Mouse (Mus musculus) thymus, adult 18-20 months (tissue): ENCODE results near the gene Plk4.
"Not testable (repeated sequence)": the region's sequence is repeated elsewhere in the genome, so short reads cannot be mapped to it uniquely, and the experiment has no call there.

Source experiments
- DNase-seq, 2 experiments: peaks; one replicate each; pipeline ENCODE4 v3.0.0; 2022; ENCODE audit warnings: mixed read lengths in 2 of 2

Plk4 gene

DNA sequence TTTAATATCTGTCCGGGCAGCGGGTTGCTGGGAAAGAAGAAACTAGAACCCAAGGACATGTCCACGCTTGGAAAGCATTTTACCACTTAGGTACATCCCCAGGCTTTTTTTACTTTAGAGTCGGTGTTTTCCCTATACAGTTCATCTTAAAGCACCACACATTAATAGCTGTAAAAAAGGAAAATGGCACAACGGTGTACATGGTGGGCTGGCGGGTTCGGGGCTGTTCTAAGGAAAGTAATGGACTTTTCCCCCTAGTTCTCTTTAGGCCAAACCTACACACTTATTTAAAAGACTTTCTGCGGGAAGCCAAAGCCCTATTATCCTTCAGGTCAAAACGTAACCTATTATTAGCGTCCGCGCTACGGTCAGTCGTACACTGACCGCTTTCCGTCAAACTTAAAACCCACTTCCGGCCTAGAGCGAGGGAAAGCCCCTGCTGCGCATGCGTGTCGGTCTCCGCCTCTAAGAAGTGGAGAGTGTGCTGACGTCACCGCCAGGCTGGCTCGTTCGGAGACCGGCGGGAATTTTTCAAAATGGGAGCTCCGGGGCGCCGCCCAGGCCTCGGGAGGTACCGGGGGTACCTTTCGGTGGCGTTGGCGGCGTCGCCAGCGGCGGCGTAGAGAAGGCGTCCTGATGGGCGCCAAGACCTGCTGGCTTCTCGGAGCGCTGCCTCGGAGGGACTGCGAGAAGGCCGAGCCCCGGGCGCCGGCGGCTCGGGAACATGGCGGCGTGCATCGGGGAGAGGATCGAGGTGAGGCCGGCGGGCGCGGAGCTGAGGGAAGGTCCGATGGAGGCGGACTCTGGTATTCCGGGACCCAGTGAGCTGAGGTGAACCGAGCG lies at the start of gene Plk4:
Plk4 (plus strand) TSS at position 490 of the 843 bp plus-strand sequence.
- DNase-seq = peak; percentile 87 to 92

DNA sequence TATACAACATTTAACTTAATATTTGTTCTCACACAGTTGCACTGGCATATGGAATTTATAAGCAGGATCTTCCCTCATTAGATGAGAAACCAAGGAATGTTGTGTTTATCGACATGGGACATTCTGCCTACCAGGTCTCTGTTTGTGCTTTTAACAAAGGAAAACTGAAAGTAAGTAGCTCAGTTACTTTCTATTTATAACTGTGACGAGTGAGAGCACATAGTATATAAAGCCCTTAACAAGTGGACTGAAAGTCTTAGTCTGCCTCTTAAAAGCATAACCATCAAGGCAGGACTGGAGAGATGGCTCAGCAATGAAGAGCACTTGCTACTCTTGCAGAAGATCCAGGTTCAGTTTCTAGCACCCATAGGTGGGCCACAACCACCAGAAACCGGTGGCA lies 39.1 kb upstream of the Plk4 start:
- DNase-seq = no peak

DNA sequence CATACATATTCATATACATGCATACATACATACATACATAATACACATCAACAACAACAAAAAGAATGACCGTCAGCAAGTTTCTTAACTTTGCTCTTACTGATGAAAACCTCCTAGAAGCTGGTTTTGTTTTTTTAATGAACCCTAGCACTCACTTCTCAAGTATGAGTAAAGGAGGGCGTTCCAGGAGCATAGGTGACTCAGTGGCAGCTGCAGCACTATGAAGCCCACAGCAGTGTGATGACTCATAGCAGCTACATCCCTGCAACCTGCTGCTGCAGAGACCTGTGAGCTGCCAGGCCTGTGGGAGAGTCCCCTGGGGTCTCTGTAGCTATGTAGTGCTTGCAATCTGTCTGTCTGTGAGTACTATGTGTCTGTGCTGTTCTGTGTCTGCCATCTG lies 38.5 kb upstream of the Plk4 start:
- DNase-seq = no peak

DNA sequence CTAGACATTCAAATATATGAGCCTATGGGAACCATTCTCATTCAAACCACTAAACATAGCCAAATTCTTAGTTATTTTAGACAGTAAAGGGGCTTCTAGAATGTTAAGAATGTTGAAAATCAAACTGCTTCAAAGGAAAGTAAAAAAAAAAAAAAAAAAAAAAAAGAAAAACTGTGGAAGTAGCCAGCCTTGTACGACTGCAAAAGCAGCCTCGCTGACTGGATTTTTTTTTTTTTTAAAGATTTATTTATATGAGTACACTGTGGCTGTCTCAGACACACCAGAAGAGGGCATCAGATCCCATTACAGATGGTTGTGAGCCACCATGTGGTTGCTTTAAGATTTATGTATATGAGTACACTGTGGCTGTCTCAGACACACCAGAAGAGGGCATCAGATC lies 6.0 kb upstream of the Plk4 start:
- no peak for DNase-seq

DNA sequence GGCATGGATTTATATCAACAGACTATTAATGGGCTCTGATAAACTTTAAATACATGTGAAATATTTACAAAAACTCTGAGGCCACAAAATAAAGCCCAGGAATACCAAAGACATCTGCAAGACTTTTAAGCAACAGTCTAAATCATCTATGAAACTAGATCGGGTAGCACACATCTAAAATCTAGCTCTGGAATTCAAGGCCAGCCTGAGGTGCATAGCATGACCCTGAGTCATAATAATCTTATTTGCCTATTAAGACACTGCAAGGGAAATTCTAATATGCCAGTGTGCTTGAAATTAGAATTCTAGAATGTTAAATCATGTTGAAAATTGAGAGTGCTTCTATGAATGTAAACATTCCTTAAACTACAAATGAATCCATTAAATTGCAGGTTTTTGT lies 1.8 kb upstream of the Plk4 start:
- DNase-seq = no peak

DNA sequence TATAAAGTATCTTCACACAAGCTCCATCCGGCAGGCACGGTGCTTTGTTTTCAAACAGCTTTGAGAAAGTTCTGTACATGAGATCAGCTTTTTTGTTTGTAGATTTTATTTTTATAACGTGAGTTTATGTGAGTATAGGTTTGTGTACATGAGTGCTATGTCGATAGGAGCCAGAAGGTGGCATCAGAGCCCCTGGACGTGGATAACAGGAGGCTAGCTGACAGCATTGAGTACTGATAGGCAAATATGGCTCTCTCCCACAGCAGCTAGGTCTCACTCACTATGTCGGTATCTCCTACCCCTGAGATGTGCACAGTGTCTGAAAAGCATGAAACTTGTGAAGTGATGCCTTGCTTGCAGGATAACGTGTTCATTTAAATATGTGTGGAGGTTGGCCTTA lies 1.3 kb upstream of the Plk4 start:
- DNase-seq = peak; percentile 13 to 29

DNA sequence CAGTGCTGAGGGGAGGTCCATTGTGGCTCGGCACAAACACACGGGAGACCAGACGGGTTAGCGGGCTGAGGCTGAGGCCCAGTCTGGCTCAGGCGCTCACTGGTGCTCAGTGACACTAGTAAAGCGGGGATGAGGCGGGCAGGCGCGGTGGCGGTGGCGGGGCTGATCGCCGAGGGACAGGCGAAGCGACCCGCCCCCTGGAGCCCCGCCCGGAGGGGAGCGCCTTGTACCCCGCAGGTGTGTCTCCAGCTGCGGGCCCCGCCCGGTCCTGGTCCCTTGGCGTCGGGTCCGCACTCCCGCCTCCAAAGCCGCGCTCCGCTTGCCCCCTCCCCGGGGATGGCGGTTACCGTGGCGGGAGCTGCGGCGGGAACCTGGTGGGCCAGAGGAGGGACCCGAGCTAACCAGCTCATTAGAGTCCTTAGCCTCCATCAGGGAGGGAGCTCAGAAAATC lies 579 bp downstream of the Plk4 start:
- DNase-seq = peak; percentile 47 to 55

DNA sequence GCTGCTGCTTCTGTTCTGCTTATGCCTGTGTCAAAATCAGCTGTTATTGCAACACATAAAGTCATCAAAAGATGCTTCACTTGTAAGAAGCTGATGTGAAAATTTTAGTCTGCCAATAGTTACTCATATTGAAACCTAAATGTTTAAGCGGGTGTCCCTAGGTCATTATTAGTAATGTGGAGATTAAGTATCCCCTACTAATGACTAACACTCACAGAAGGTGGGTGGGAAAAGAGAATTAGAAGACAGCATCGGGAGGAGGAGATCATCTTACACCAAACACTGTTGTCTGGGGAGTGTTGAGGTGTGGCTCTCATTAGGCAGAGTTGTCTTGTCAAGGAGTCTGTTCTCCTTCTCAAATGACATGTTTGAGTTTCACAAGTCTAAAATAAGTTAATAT lies 7.1 kb downstream of the Plk4 start:
- no peak for DNase-seq

DNA sequence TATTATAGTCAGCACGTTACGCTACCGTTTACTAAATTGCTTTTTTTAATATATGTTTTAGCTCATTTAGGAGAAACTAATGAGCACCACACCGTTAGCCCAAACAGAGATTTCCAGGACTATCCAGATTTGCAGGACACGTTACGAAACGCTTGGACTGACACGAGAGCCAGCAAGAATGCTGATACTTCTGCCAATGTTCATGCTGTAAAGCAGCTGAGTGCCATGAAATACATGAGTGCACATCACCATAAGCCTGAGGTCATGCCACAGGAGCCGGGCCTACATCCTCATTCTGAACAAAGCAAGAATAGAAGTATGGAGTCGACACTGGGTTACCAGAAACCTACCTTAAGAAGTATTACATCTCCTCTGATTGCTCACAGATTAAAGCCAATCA lies 8.9 kb downstream of the Plk4 start:
- DNase-seq = no peak

GRCm38 (mm10) chr3:40809894-40810293 lies 10.1 kb downstream of the Plk4 start:
- no peak for DNase-seq

DNA sequence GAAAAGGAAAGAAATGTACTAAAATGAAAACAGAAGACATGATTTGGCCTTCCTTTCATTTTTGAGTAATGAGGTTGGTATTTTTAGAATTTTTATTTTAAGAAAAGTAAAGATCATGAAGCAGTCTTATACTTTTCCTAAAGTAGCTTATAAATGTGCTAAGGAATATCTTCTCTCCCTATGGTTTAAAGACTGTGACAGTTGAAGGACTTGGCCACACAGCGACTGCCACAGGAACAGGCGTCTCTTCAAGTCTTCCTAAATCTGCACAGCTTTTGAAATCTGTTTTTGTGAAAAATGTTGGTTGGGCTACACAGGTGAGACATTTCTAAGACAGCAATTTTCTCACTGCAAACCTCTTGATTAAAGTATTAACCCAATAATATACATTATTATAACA lies 13.5 kb downstream of the Plk4 start:
- DNase-seq = no peak

DNA sequence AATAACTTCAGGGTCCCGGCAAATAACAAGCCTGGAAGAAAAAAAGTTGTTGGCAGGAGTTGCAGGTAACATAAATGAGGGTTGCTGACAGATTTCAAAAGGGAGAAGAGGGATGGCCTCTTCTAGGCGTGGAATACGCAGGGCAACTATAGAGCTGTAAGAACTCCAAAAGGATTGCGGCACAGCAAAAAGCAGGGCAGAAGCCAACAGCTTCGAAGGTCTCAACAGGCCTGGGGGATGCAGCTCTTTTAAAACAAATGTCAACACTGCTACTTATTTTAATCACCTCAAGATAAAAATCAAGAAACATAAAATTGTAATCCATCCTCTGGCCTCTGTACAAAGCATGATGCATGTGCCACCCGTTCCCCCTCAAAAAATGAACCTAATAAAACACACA lies 45.7 kb downstream of the Plk4 start:
- not testable (repeated sequence) for DNase-seq

DNA sequence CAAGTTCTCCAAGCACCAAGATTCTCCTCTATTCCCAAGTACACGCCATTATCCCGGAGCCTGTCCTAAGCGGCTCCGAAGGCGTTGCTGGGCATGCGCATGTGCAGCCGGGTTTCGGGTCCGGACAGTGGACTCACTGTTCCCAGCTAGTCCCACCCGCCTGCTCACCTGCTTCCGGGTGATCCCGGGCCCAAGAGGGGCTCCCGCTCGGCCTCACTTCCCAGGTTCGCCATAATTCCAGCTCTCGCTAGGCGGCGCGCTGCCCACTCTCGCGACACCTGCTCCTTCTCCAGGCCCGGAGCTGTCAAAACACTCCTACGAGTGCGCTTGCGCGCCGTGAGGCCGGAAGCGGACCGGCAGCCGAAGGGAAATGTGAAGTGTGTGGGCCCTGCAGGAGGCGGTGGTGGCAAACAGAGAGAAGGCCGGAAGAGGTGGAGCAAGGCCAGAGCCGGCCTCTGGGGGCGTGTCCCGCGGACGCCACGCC lies 46.7 kb downstream of the Plk4 start, which contains the start of gene Mfsd8:
Mfsd8 (minus strand) TSS at position 414 of the 484 bp plus-strand sequence.
- peak; percentile 96 to 98 for DNase-seq

DNA sequence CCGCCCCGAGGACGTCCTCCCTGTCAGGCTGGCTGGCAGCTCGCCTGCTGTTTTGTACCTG lies 47.0 kb downstream of the Plk4 start, which contains the start of gene Abhd18:
Abhd18 (plus strand) TSS at position 14 of the 61 bp plus-strand sequence.
- not testable (repeated sequence) for DNase-seq

DNA sequence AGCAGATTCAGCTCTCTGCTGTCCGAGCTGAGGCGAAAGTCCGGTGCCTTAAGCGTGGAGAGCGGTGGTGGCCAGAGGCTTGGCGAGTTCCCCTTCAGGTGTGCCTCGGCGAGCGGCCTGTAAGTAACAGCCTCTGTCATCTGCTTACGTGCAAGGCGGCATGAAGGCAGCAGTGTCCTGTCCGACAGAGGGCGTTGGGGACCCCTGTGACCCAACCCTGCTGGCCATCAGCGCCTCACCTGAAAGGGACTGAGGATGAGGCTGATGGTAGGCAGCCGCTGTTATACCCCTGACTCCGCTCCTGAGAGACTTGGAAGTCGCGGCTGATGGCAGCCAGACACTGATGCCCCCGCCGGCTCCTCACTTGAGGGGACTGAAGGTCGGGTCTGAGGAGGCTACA lies 47.2 kb downstream of the Plk4 start:
- peak; percentile 50 to 60 for DNase-seq

DNA sequence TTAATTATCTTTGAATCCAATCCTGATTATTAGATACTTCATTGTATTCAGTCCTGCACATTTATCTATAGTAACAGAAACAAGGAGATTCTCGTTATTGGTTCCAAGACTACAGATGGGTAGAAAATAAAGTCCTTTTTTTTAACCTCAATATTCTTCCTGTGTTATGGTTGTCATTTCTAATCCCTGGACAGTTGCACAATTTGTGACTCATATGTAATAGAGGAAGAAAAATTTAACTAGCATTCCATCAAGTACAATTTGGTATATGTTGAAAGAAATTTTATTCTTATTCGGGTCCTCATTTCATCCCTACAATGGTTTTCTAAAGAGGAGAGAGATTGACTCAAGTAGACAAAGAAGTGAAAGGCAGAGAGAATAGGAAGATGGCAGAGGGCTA lies 48.1 kb downstream of the Plk4 start:
- DNase-seq = not testable (repeated sequence)

DNA sequence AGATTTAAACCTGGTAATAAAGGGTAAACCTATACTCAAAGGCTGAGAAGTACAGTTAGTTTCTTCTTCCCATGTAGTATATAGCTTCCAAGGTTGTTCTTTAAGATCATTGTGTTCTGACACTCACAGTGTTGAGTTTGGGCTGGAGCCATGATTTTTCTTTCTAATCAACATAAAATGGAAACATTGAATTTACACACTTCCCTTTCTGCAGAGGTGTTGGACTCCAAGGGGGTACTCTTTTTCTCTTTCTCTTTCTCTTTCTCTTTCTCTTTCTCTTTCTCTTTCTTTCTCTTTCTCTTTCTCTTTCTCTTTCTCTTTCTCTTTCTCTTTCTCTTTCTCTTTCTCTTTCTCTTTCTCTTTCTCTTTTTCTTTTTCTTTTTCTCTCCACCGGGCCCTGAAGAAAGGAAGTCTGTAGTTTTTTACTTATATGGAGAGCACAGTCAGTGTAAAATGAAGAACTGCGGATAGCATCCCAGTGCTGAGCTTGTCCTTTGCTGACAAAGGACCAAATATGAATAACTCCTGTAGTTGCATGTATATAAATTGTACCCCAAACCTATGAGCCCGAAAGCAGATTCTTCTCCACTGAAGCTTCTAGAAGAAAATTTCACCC lies 53.4 kb downstream of the Plk4 start:
- DNase-seq = not testable (repeated sequence)
